Mouse (Mus musculus): ENCODE measurements around the gene Tmco4.

Tmco4 gene

GRCm38 (mm10) chr4:139019413-139019812 lies 46.7 kb downstream of the Tmco4 start:
- DNase-seq (ENCODE audit: low spot score in 2 of 2), result no peak

GRCm38 (mm10) chr4:139020385-139020784 lies 47.7 kb downstream of the Tmco4 start:
- DNase-seq (ENCODE audit: low spot score in 2 of 2), result no peak

GRCm38 (mm10) chr4:139024379-139024778 lies 51.7 kb downstream of the Tmco4 start:
- peak; percentile 45 to 51 for DNase-seq (ENCODE audit: low spot score in 2 of 2)

- no peak for DNase-seq (ENCODE audit: low spot score in 2 of 2)
Measured at GRCm38 (mm10) chr4:139030675-139031074, 58.0 kb downstream of the Tmco4 start.

GRCm38 (mm10) chr4:139032521-139032920 lies 59.8 kb downstream of the Tmco4 start:
- no peak for DNase-seq (ENCODE audit: low spot score in 2 of 2)

- DNase-seq (ENCODE audit: low spot score in 2 of 2), result peak in 1 of 2 experiments; percentile 64
Measured at GRCm38 (mm10) chr4:139033263-139034009, 60.7 kb downstream of the Tmco4 start.

- no peak for DNase-seq (ENCODE audit: low spot score in 2 of 2)
Measured at GRCm38 (mm10) chr4:139034010-139034367, 61.3 kb downstream of the Tmco4 start.

GRCm38 (mm10) chr4:139034540-139034939 lies 61.9 kb downstream of the Tmco4 start:
- DNase-seq (ENCODE audit: low spot score in 2 of 2), result no peak

GRCm38 (mm10) chr4:139034942-139035341 lies 62.3 kb downstream of the Tmco4 start:
- no peak for DNase-seq (ENCODE audit: low spot score in 2 of 2)

GRCm38 (mm10) chr4:139035799-139036198 lies 63.1 kb downstream of the Tmco4 start:
- no peak for DNase-seq (ENCODE audit: low spot score in 2 of 2)

GRCm38 (mm10) chr4:139037795-139038607 lies 65.3 kb downstream of the Tmco4 start:
- DNase-seq (ENCODE audit: low spot score in 2 of 2), result no peak

GRCm38 (mm10) chr4:139040084-139040839 lies 67.6 kb downstream of the Tmco4 start:
- DNase-seq (ENCODE audit: low spot score in 2 of 2), result no peak

GRCm38 (mm10) chr4:139042611-139043010 lies 69.9 kb downstream of the Tmco4 start:
- no peak for DNase-seq (ENCODE audit: low spot score in 2 of 2)

- no peak for DNase-seq (ENCODE audit: low spot score in 2 of 2)
Measured at GRCm38 (mm10) chr4:139043600-139043999, 70.9 kb downstream of the Tmco4 start.

GRCm38 (mm10) chr4:139044566-139044965 lies 71.9 kb downstream of the Tmco4 start:
- DNase-seq (ENCODE audit: low spot score in 2 of 2), result no peak

GRCm38 (mm10) chr4:139046354-139046753 lies 73.7 kb downstream of the Tmco4 start:
- no peak for DNase-seq (ENCODE audit: low spot score in 2 of 2)

- DNase-seq (ENCODE audit: low spot score in 2 of 2), result peak in 1 of 2 experiments; percentile 73
Measured at GRCm38 (mm10) chr4:139048518-139048917, 75.8 kb downstream of the Tmco4 start.

- DNase-seq (ENCODE audit: low spot score in 2 of 2), result no peak
Measured at GRCm38 (mm10) chr4:139052796-139053195, 80.1 kb downstream of the Tmco4 start.

- DNase-seq (ENCODE audit: low spot score in 2 of 2), result no peak
Measured at GRCm38 (mm10) chr4:139053391-139053790, 80.7 kb downstream of the Tmco4 start.

GRCm38 (mm10) chr4:139054300-139054923 lies 81.7 kb downstream of the Tmco4 start:
- DNase-seq (ENCODE audit: low spot score in 2 of 2), result no peak

GRCm38 (mm10) chr4:139055336-139055735 lies 82.6 kb downstream of the Tmco4 start:
- DNase-seq (ENCODE audit: low spot score in 2 of 2), result no peak

- no peak for DNase-seq (ENCODE audit: low spot score in 2 of 2)
Measured at GRCm38 (mm10) chr4:139055744-139056143, 83.1 kb downstream of the Tmco4 start.

Data from right cerebral cortex, postnatal 36 days (tissue).